Mouse (Mus musculus) intestine, embryonic 15.5 days (tissue): Measurements from ENCODE around the gene Smg6. TPM values are rescaled to one million over a fixed set of nuclear protein-coding genes. Genes with fewer than 3 reads are reported as not detected.

Source experiments
- ATAC-seq: fragments of 200-750 bp; cut with Nextera tagmentation; 2 replicates; pipeline ENCODE4 v1.8.0; 2017; ENCODE audit warnings: moderate TSS enrichment, moderate library complexity
- H3K27ac ChIP-seq: fragments of 300-500 bp; sonication (generic); 2 replicates; pipeline ENCODE4 v1.5.1; 2015; ENCODE audit warnings: mild to moderate bottlenecking, inconsistent platforms
- H3K27me3 ChIP-seq: fragments of 300-500 bp; sonication (generic); replicated peaks from 2 replicates; pipeline ENCODE4 v1.6.1; 2015; ENCODE audit warnings: inconsistent platforms
- H3K36me3 ChIP-seq: fragments of 300-500 bp; sonication (generic); 2 replicates; pipeline ENCODE4 v1.6.1; 2015; ENCODE audit warnings: inconsistent platforms
- H3K4me1 ChIP-seq: fragments of 300-500 bp; sonication (generic); replicated peaks from 2 replicates; pipeline ENCODE4 v1.6.1; 2015; ENCODE audit warnings: inconsistent platforms
- H3K4me2 ChIP-seq: fragments of 300-500 bp; sonication (generic); replicated peaks from 2 replicates; pipeline ENCODE4 v1.6.1; 2015; ENCODE audit warnings: mild to moderate bottlenecking, inconsistent platforms
- H3K4me3 ChIP-seq: fragments of 300-500 bp; sonication (generic); replicated peaks from 2 replicates; pipeline ENCODE4 v1.5.1; 2015; ENCODE audit warnings: inconsistent platforms
- H3K9ac ChIP-seq: fragments of 300-500 bp; sonication (generic); 2 replicates; pipeline ENCODE4 v1.6.1; 2015; ENCODE audit warnings: inconsistent platforms
- H3K9me3 ChIP-seq: fragments of 300-500 bp; sonication (generic); 2 replicates; pipeline ENCODE4 v1.6.1; 2016; ENCODE audit warnings: inconsistent platforms
- WGBS: fragments of 180-500 bp; shearing (Covaris S2); methylation state at CpG from one replicate; pipeline ENCODE4 v1.1.7; 2015; 5-methylcytosine and 5-hydroxymethylcytosine counted together
- polyA plus RNA-seq: library from polyadenylated mRNA; unstranded; fragments of >200 nt; fragmentation: Nextera tagmentation; extraction: Ambion mirVana; gene quantifications from 2 replicates; pipeline ENCODE4 v1.2.1, GENCODE M21; 2015

Gene Smg6
- polyA plus RNA-seq, 1 experiment from 2014 or later: 12.4 TPM

- peak overlapping the region; percentile 79; the same call in 1 of the 2 replicates for H3K27ac ChIP-seq
- no peaks in the 10 kb centered on the region for H3K9me3 ChIP-seq
- H3K27me3 ChIP-seq: no peaks in the 10 kb centered on the region; the same call in 1 of the 2 replicates
- peaks cover 13% of the 10 kb centered on the region; the same call in 1 of the 2 replicates for H3K36me3 ChIP-seq
- no peak overlapping the region for H3K4me3 ChIP-seq
- ATAC-seq: no peak
- peaks cover 43% of the 10 kb centered on the region for H3K4me1 ChIP-seq
- H3K9ac ChIP-seq: no peak overlapping the region
- no peak overlapping the region for H3K4me2 ChIP-seq
- 76% methylated on average over 2 of the region's 2 CpGs for WGBS
Measured at GRCm38 (mm10) chr11:75159564-75159963, 233.9 kb downstream of the Smg6 start.

GRCm38 (mm10) chr11:75160954-75161353 lies 235.3 kb downstream of the Smg6 start:
- H3K27ac ChIP-seq: peak overlapping the region; percentile 79; the same call in 1 of the 2 replicates
- WGBS: 51% methylated on average over 7 of the region's 7 CpGs
- H3K9me3 ChIP-seq: no peaks in the 10 kb centered on the region
- H3K36me3 ChIP-seq: peaks cover 13% of the 10 kb centered on the region; the same call in 1 of the 2 replicates
- ATAC-seq: no peak
- H3K27me3 ChIP-seq: peaks cover 6% of the 10 kb centered on the region
- H3K4me1 ChIP-seq: peaks cover 50% of the 10 kb centered on the region
- no peak overlapping the region for H3K9ac ChIP-seq
- no peak overlapping the region for H3K4me2 ChIP-seq
- H3K4me3 ChIP-seq: no peak overlapping the region

GRCm38 (mm10) chr11:75161417-75162008 lies 235.9 kb downstream of the Smg6 start:
- H3K4me2 ChIP-seq: no peak overlapping the region
- peak overlapping the region; percentile 79 for H3K27ac ChIP-seq
- WGBS: 39% methylated on average over 4 of the region's 4 CpGs
- H3K36me3 ChIP-seq: peaks cover 13% of the 10 kb centered on the region; the same call in 1 of the 2 replicates
- H3K27me3 ChIP-seq: peaks cover 7% of the 10 kb centered on the region
- no peak for ATAC-seq
- peaks cover 49% of the 10 kb centered on the region for H3K4me1 ChIP-seq
- H3K4me3 ChIP-seq: no peak overlapping the region
- no peaks in the 10 kb centered on the region for H3K9me3 ChIP-seq
- no peak overlapping the region for H3K9ac ChIP-seq

DNA sequence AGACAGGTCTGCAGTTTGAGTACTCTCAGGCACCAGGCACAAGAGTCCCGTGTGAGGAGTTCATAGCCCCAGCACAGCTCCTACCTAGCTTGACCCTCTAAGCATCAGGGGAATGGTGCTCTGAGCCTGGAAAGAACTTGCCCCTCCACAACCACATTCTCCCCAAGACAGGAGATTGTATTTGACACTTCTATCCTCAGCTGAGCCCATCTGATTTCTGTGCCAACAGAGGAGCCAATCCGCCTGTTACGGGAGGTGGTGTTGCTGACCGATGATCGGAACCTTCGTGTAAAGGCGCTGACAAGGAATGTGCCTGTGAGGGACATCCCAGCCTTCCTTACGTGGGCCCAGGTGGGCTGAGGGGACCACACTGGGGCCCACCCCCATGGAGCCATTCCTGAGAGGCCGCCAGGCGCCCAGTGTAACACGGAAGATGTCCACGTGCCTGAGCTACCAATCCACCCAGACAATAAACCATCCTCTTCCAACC lies 237.0 kb downstream of the Smg6 start:
- peak overlapping the region; percentile 11; the same call in 1 of the 2 replicates for H3K9ac ChIP-seq
- H3K4me2 ChIP-seq: peak overlapping the region; percentile 96; the same call in 1 of the 2 replicates
- peaks cover 48% of the 10 kb centered on the region for H3K4me1 ChIP-seq
- no peaks in the 10 kb centered on the region for H3K9me3 ChIP-seq
- peaks cover 18% of the 10 kb centered on the region for H3K27me3 ChIP-seq
- peak overlapping the region; percentile 79 for H3K27ac ChIP-seq
- whole genome bisulfite sequencing: 86% methylated on average over 12 of the region's 12 CpGs
- peaks cover 13% of the 10 kb centered on the region; the same call in 1 of the 2 replicates for H3K36me3 ChIP-seq
- no peak for ATAC-seq
- no peak overlapping the region for H3K4me3 ChIP-seq

GRCm38 (mm10) chr11:75163379-75163778 lies 237.8 kb downstream of the Smg6 start:
- H3K4me1 ChIP-seq: peaks cover 52% of the 10 kb centered on the region
- no peak for ATAC-seq
- WGBS: 67% methylated on average over 6 of the region's 6 CpGs
- peaks cover 21% of the 10 kb centered on the region for H3K27me3 ChIP-seq
- H3K27ac ChIP-seq: peak overlapping the region; percentile 79
- H3K36me3 ChIP-seq: peaks cover 13% of the 10 kb centered on the region; the same call in 1 of the 2 replicates
- H3K9me3 ChIP-seq: no peaks in the 10 kb centered on the region
- H3K4me2 ChIP-seq: peak overlapping the region; percentile 96
- no peak overlapping the region for H3K9ac ChIP-seq
- no peak overlapping the region; the same call in 1 of the 2 replicates for H3K4me3 ChIP-seq

DNA sequence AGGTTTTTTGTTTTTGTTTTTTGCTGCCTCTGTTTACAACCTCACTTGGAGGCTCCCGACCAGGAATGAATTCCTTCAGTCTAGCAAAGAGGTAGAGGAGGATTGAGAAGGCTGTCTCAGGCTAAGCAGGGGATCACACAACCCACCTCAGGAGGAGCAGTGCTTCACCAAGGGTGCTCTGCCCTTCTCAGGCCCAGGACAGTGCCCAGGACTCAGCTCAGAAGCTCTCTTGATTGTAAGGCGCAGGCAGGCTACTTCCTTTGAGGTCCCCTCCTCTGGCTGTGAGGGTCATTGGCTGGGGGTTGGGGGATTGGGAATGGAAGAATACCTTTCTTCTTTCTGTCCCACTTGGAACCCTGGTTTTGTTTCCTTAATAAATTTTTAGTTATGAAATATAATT lies 238.4 kb downstream of the Smg6 start:
- peak overlapping the region; percentile 79; the same call in 1 of the 2 replicates for H3K27ac ChIP-seq
- H3K4me3 ChIP-seq: 0 out of 2 replicates have a peak overlapping the region, but pooled peaks have one; percentile 71

DNA sequence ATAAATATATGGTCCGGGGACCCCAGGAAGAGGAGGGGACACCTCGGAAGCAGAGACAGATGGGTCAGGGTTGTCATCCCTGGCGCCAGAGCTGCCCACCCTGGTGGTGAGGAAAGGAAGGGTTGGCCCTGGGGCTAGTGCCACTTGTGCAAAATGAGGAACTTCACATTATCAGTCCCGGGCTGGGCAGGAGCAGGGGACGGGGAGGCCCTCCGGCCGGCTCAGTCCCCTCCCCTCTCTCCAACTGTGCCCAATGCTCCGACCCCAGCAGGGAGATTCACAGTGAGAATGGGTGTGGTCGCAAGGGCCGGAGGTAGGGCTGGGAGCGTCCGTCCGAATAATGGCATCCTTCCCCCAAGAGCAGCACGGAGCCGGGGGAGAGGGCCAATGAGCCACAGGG lies 239.1 kb downstream of the Smg6 start:
- Histone ChIP-seq H3K36me3 (peaks cover 13% of the 10 kb centered on the region; the same call in 1 of the 2 replicates), H3K9me3 (no peaks in the 10 kb centered on the region), H3K27me3 (peaks cover 27% of the 10 kb centered on the region), H3K4me3 (peak overlapping the region; percentile 71), H3K9ac (peak overlapping the region; percentile 86), H3K4me1 (peaks cover 54% of the 10 kb centered on the region), H3K4me2 (peak overlapping the region; percentile 96), H3K27ac (peak overlapping the region; percentile 94; the same call in 1 of the 2 replicates)
- ATAC-seq: no peak
- 25% methylated on average over 15 of the region's 15 CpGs for WGBS

More for the DNA sequence above, 238.4 kb downstream of the Smg6 start:
- Histone ChIP-seq H3K4me2 (peak overlapping the region; percentile 96), H3K9ac (peak overlapping the region; percentile 86), H3K4me1 (peaks cover 50% of the 10 kb centered on the region), H3K27me3 (peaks cover 27% of the 10 kb centered on the region), H3K36me3 (peaks cover 13% of the 10 kb centered on the region; the same call in 1 of the 2 replicates), H3K9me3 (no peaks in the 10 kb centered on the region)
- WGBS: 61% methylated on average over 2 of the region's 2 CpGs
- no peak for ATAC-seq

- Histone ChIP-seq H3K27me3 (peaks cover 33% of the 10 kb centered on the region), H3K4me3 (peak overlapping the region; percentile 71), H3K36me3 (peaks cover 10% of the 10 kb centered on the region; the same call in 1 of the 2 replicates), H3K27ac (peak overlapping the region; percentile 94), H3K4me2 (peak overlapping the region; percentile 96), H3K9ac (peak overlapping the region; percentile 86), H3K4me1 (peaks cover 60% of the 10 kb centered on the region), H3K9me3 (no peaks in the 10 kb centered on the region)
- WGBS: 11% methylated on average over 54 of the region's 54 CpGs
- peak; percentile 31 for ATAC-seq
Measured at GRCm38 (mm10) chr11:75165441-75166192, 240.0 kb downstream of the Smg6 start.

DNA sequence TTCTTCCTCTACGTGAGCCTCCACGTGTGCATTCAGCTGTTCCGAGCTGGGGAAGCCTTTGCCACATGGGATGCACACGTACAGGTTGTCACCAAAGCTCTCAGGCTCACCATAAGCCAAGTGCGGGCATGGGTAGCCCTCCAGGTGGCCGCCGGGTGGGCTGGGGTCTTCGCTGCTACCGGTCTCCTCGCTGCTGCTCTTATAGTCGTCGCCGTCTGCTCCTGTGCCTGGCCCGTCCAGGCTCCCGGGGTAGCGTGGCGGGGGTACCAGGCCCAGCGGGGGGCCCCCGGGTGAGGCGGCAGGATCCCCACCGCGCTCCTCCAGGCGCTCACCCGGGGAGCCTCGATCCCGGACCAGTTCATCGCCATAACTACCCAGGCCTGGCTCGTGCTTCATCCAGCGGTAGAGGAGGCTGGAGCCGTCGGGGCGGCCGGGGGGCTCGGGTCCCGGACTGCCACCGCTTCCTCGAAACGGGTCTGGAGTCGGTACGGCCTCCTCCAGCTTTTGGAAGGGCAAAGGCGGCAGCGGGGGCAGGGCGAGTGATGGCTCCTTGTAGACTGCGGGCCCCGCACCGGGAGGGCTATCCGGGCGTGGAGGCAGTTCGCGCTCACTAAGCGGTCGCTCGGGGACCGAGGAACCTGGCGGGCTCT lies 240.7 kb downstream of the Smg6 start:
- peaks cover 7% of the 10 kb centered on the region; the same call in 1 of the 2 replicates for H3K36me3 ChIP-seq
- WGBS: 13% methylated on average over 55 of the region's 55 CpGs
- H3K4me3 ChIP-seq: peak overlapping the region; percentile 71
- H3K4me1 ChIP-seq: peaks cover 62% of the 10 kb centered on the region
- peak overlapping the region; percentile 86 for H3K9ac ChIP-seq
- H3K9me3 ChIP-seq: no peaks in the 10 kb centered on the region
- H3K27me3 ChIP-seq: peaks cover 36% of the 10 kb centered on the region
- peak overlapping the region; percentile 96 for H3K4me2 ChIP-seq
- ATAC-seq: no peak
- H3K27ac ChIP-seq: peak overlapping the region; percentile 94

GRCm38 (mm10) chr11:75166861-75167642 lies 241.4 kb downstream of the Smg6 start:
- 5% methylated on average over 68 of the region's 68 CpGs for WGBS
- Histone ChIP-seq H3K27me3 (peaks cover 43% of the 10 kb centered on the region), H3K27ac (peak overlapping the region; percentile 94), H3K4me3 (peak overlapping the region; percentile 71), H3K4me1 (peaks cover 59% of the 10 kb centered on the region), H3K36me3 (peaks cover 4% of the 10 kb centered on the region; the same call in 1 of the 2 replicates), H3K4me2 (peak overlapping the region; percentile 96), H3K9ac (peak overlapping the region; percentile 86), H3K9me3 (no peaks in the 10 kb centered on the region)
- ATAC-seq: no peak
